Comparison of ENCODE assay signal across 14 mouse cellular contexts in the genomic region with DNA sequence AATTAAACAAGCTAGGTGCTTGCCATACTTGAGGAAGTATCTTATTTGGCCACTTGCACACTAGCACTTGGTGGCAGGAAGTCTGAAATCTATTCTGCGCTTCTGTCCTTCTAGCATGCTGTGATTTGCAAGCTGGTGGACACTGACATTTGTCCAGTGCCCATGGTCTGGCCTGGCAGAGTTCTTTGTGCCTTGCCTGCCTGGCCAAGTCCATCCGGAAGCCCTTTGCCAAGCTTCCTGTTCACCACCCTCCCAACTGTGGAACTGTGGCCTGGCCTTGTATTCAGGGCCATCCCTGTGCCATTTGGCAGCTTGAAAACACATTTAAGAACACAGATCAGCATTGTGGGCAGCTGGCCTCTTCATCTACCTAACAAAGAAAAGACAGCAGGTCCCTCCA. TPM values are rescaled to one million over a fixed set of nuclear protein-coding genes. Genes with fewer than 3 reads are reported as not detected.
DNase-seq lines count a peak whose midpoint lies in the region.
"Had no signal": no experiment of that assay in that cellular context is flagged by ENCODE, and none has a peak within 500 bp of the region (broad histone marks: within the 10 kb centered on the region; RNA-seq: fewer than 3 reads in every experiment).

No protein-coding gene starts in this region.

- peak; percentile 23 for DNase-seq in left cerebral cortex, postnatal 4 days
- no peak for DNase-seq in left cerebral cortex, adult 9 months (ENCODE audit: low spot score in 2 of 2)
- DNase-seq in cerebellum, adult 8-10 months: peak; percentile 81
- peak; percentile 75 to 85 for DNase-seq in cerebellum, postnatal 14 days
- no peak for DNase-seq in kidney, postnatal 4 days
- DNase-seq in kidney, postnatal 25 days: no peak
- DNase-seq in adipocyte (ENCODE audit: low spot score): no peak
- DNase-seq: adrenal gland, adult 2 months; forebrain, postnatal 0 days; gastrocnemius, adult 2 months; gastrocnemius, postnatal 25 days; kidney, adult 8-10 months had no signal

- intact Hi-C loops in left cerebral cortex, postnatal 4 days (cut with DNase I): no loop called here

RNA-seq across cellular contexts. Expression of a gene that starts 24.3 kb away (rescaled TPM):
- total RNA-seq in left cerebral cortex, postnatal 4 days (2021): 100 to 1,000 TPM in 1 of 2 experiments, 10 to 100 TPM in 1; 99.9 to 101 TPM
- total RNA-seq: granulocyte monocyte progenitor cell, adult 5-6 weeks; MEL had no signal

Comparison
In these comparisons a context has a peak if more than half of its experiments do, and no peak if none do; other contexts are left out.
1. DNase-seq: peak in left cerebral cortex, postnatal 4 days (single experiment), cerebellum, adult 8-10 months (single experiment) and cerebellum, postnatal 14 days (2 of 2); none in left cerebral cortex, adult 9 months (0 of 2), kidney, postnatal 4 days (0 of 2), kidney, postnatal 25 days (0 of 2) and adipocyte (single experiment).